Mouse (Mus musculus) myocyte (in vitro differentiated cells): ENCODE results near the gene Sdf4.

Source experiments
- E2F4 ChIP-seq: IDR thresholded peaks from one replicate; pipeline ENCODE4 v1.6.1; 2011; ENCODE audit warnings: mild to moderate bottlenecking, control low read depth, moderate library complexity; ENCODE audit not compliant: insufficient read depth
- MYOD1 ChIP-seq, 3 experiments: IDR thresholded peaks; one replicate each; pipeline ENCODE4 v1.6.1; 2011; ENCODE audit warnings: control low read depth in 2 of 3, low read depth in 2 of 3, mild to moderate bottlenecking in 2 of 3, moderate library complexity in 1 of 3; ENCODE audit not compliant: insufficient read length in 2 of 3, control insufficient read depth in 1 of 3
- POLR2A ChIP-seq: IDR thresholded peaks from one replicate; pipeline ENCODE4 v1.6.1; 2011; ENCODE audit warnings: low read depth, mild to moderate bottlenecking, control low read depth, moderate library complexity; ENCODE audit not compliant: insufficient read length
- POLR2AphosphoS2 ChIP-seq: IDR thresholded peaks from one replicate; pipeline ENCODE4 v1.6.1; 2011; ENCODE audit warnings: low read depth, control low read depth; ENCODE audit not compliant: insufficient read length
- REST ChIP-seq: IDR thresholded peaks from one replicate; pipeline ENCODE4 v1.6.1; 2011; ENCODE audit warnings: mild to moderate bottlenecking, control low read depth, moderate library complexity; ENCODE audit not compliant: insufficient read depth, insufficient read length
- TCF12 ChIP-seq: IDR thresholded peaks from one replicate; pipeline ENCODE4 v1.6.1; 2011; ENCODE audit warnings: mild to moderate bottlenecking, control low read depth; ENCODE audit not compliant: poor library complexity, insufficient read depth, severe bottlenecking
- USF1 ChIP-seq: IDR thresholded peaks from one replicate; pipeline ENCODE4 v1.6.1; 2011; ENCODE audit warnings: low read depth, mild to moderate bottlenecking, control low read depth, moderate library complexity

GRCm38 (mm10) chr4:156054606-156055005, 61.9 kb downstream of the Sdf4 start:
- TF ChIP-seq POLR2A: no peak
- TF ChIP-seq MYOD1 (IDR thresholded peaks at IDR 0.05; ENCODE audit: control insufficient read depth in 1 of 3, insufficient read length in 2 of 3, low read depth in 2 of 3): no peak
- TF ChIP-seq E2F4: no peak
- TF ChIP-seq REST: no peak
- TF ChIP-seq TCF12: no peak
- no peak for TF ChIP-seq POLR2AphosphoS2
- no peak for TF ChIP-seq USF1
